Mouse (Mus musculus) hindbrain, embryonic 10.5 days (tissue): ENCODE measurements around the gene 3110082I17Rik. TPM values are rescaled to one million over a fixed set of nuclear protein-coding genes. Genes with fewer than 3 reads are reported as not detected.

Experiments
- DNase-seq: peaks from one replicate; pipeline ENCODE4 v3.0.0-alpha.2; 2017; ENCODE audit warnings: low spot score
- H3K27ac ChIP-seq: fragments of 300-500 bp; sonication (generic); 2 replicates; pipeline ENCODE4 v1.5.1; 2016; ENCODE audit warnings: mild to moderate bottlenecking, moderate library complexity
- H3K27me3 ChIP-seq: fragments of 300-500 bp; sonication (generic); 2 replicates; pipeline ENCODE4 v1.6.1; 2016; ENCODE audit warnings: mild to moderate bottlenecking; ENCODE audit not compliant: poor library complexity, insufficient read depth, severe bottlenecking
- H3K36me3 ChIP-seq: fragments of 300-500 bp; sonication (generic); 2 replicates; pipeline ENCODE4 v1.6.1; 2016; ENCODE audit warnings: mild to moderate bottlenecking, moderate library complexity
- H3K4me1 ChIP-seq: fragments of 300-500 bp; sonication (generic); replicated peaks from 2 replicates; pipeline ENCODE4 v1.6.1; 2016; ENCODE audit warnings: mild to moderate bottlenecking
- H3K4me3 ChIP-seq: fragments of 300-500 bp; sonication (generic); 2 replicates; pipeline ENCODE4 v1.5.1; 2016; ENCODE audit warnings: mild to moderate bottlenecking, moderate library complexity
- H3K9me3 ChIP-seq: fragments of 300-500 bp; sonication (generic); 2 replicates; pipeline ENCODE4 v1.6.1; 2016; ENCODE audit warnings: mild to moderate bottlenecking, moderate library complexity
- WGBS: fragments of 180-500 bp; shearing (Covaris S2); methylation state at CpG from one replicate; pipeline ENCODE4 v1.1.7; 2016; 5-methylcytosine and 5-hydroxymethylcytosine counted together
- polyA plus RNA-seq: library from polyadenylated mRNA; unstranded; fragments of >200 nt; fragmentation: Nextera tagmentation; extraction: Ambion mirVana; gene quantifications from 2 replicates; pipeline ENCODE4 v1.2.1, GENCODE M21; 2016

Gene 3110082I17Rik
- polyA plus RNA-seq, 1 experiment from 2014 or later: 49.1 TPM

DNA sequence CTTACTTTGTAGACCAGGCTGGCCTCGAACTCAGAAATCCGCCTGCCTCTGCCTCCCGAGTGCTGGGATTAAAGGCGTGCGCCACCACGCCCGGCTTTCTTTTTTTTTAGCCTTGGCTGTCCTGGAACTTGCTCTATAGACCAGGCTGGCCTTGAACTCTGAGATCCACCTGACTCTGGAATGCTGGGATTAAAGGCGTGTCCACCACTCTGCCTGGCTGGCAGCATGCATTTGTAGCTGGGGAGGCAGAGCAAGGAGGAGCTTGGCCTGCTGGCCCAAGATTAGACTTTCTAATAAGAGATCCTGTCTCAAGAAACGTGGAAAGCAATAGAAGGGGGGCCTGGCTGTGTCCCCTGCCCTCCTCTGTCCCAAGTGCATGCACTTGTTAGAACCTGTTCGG, 20.1 kb upstream of the 3110082I17Rik start:
- Histone ChIP-seq H3K4me3 (no peak overlapping the region), H3K27ac (no peak overlapping the region), H3K4me1 (peaks cover 19% of the 10 kb centered on the region), H3K9me3 (no peaks in the 10 kb centered on the region), H3K36me3 (peaks cover 70% of the 10 kb centered on the region), H3K27me3 (no peaks in the 10 kb centered on the region)
- WGBS: 96% methylated on average over 10 of the region's 10 CpGs
- no peak for DNase-seq

GRCm38 (mm10) chr5:139479088-139479487, 18.8 kb upstream of the 3110082I17Rik start:
- peaks cover 83% of the 10 kb centered on the region for H3K36me3 ChIP-seq
- H3K9me3 ChIP-seq: no peaks in the 10 kb centered on the region
- H3K4me3 ChIP-seq: no peak overlapping the region
- H3K27me3 ChIP-seq: no peaks in the 10 kb centered on the region
- WGBS: 94% methylated on average over 8 of the region's 8 CpGs
- no peak overlapping the region for H3K27ac ChIP-seq
- no peak for DNase-seq
- peaks cover 15% of the 10 kb centered on the region for H3K4me1 ChIP-seq

DNA sequence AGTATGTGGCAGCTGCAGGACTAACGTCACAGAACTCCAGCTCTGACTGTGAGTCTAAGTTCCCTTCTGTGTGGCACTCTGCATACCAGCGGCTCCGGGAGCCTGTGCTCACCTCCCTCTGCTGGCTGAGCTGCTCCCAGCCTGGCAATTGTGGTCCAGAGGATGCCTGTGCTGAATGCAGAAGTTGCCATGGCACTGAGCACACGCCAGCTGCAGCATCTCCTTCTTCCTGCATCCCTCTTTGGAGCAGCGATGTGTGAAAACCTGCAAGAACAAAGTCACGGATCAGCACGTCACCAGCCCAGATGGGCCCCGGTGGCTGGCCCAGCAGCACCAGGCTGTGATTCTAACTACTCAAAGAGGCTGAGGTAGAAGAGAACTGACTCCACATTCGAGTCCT, 14.4 kb upstream of the 3110082I17Rik start:
- no peaks in the 10 kb centered on the region for H3K27me3 ChIP-seq
- DNase-seq: no peak
- H3K36me3 ChIP-seq: peaks cover 93% of the 10 kb centered on the region
- no peak overlapping the region for H3K27ac ChIP-seq
- no peak overlapping the region for H3K4me3 ChIP-seq
- no peaks in the 10 kb centered on the region for H3K9me3 ChIP-seq
- H3K4me1 ChIP-seq: no peaks in the 10 kb centered on the region
- WGBS: 79% methylated on average over 9 of the region's 9 CpGs

DNA sequence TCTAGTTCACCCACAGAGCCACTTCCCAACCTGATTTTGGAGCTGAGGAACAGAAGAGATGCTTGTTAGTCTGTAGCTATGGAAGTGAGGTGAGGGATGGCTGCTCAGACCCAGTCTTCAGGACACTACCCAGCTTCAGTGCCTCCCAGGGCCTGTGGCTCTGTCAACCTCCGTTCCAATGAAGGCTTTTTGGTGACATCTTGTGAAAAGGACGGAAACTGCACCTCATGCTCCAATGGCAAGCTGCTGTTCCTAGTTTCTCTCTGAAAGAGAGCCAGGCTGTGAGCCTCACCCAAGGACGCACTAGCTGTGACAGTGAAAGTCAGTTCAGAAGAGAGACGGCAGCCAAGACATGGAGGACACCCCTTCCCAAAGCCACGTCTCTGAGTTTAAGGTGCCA, 7.7 kb upstream of the 3110082I17Rik start:
- WGBS: 51% methylated on average over 5 of the region's 5 CpGs
- Histone ChIP-seq H3K9me3 (no peaks in the 10 kb centered on the region), H3K4me1 (no peaks in the 10 kb centered on the region), H3K27me3 (no peaks in the 10 kb centered on the region), H3K36me3 (peaks cover 29% of the 10 kb centered on the region), H3K4me3 (no peak overlapping the region), H3K27ac (no peak overlapping the region)
- no peak for DNase-seq

DNA sequence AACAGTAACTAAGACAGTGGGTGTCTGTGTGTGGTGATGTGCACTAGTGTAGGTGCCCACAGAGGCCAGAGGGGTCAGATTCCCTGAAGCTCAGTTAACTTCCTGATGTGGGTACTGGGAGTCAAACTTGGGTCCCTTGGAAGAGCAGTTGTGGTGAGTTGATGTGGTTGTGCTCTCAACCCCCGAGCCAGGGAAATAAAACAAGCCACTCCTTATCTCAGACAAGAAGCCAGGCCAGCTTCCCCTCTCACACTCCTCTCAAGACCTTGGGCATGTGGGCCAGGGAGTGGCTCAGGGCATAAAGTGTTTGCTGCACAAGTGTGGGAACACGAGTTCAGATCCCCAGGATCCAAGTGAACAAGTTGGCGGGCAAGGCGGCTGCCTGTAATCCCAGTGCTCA, 6.5 kb upstream of the 3110082I17Rik start:
- H3K9me3 ChIP-seq: no peaks in the 10 kb centered on the region
- no peak for DNase-seq
- no peaks in the 10 kb centered on the region for H3K4me1 ChIP-seq
- 75% methylated on average over 4 of the region's 4 CpGs for WGBS
- H3K27me3 ChIP-seq: no peaks in the 10 kb centered on the region
- H3K36me3 ChIP-seq: peaks cover 17% of the 10 kb centered on the region
- H3K4me3 ChIP-seq: no peak overlapping the region
- no peak overlapping the region for H3K27ac ChIP-seq

DNA sequence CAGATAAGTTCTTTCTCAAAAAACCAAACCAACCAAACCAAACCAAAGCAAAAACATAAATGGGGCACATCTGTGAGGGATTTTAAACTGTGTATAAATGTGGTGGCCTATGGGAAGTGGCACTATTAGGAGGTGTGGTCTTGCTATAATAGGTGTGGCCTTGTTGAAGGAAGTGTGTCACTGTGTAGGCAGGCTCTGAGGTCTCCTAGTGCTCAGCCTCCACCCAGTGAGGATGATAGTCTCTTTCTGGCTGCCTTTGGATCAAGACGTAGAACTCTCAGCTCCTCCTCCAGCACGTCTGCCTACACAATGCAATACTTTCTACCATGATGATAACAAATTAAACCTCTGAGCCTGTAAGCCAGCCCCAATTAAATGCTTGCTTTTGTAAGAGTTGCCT, 6.0 kb upstream of the 3110082I17Rik start:
- 73% methylated on average over 2 of the region's 2 CpGs for WGBS
- DNase-seq: no peak
- no peaks in the 10 kb centered on the region for H3K27me3 ChIP-seq
- H3K4me1 ChIP-seq: no peaks in the 10 kb centered on the region
- H3K9me3 ChIP-seq: no peaks in the 10 kb centered on the region
- H3K4me3 ChIP-seq: no peak overlapping the region
- H3K36me3 ChIP-seq: peaks cover 12% of the 10 kb centered on the region
- H3K27ac ChIP-seq: no peak overlapping the region

DNA sequence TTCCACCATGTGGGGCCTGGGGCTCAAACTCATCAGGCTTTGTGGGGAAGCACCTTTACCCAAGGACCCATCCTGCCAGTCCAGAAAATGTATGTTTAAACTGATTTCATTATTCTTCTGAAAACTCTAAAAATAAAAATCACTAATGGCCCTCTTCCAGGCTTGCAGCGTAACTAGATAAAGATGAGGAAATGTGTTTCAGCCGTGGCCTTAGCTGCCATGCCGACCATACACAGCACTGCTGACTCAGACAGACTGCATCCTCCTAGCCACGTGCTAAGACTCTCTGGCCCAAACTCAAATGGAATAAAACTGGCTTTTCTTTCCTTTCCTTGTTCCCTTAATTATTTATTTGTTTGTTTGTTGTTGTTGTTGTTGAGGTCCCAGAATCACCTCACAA, 4.5 kb upstream of the 3110082I17Rik start:
- H3K27me3 ChIP-seq: no peaks in the 10 kb centered on the region
- no peaks in the 10 kb centered on the region for H3K9me3 ChIP-seq
- H3K4me3 ChIP-seq: no peak overlapping the region
- DNase-seq: no peak
- 78% methylated on average over 4 of the region's 4 CpGs for WGBS
- peaks cover 9% of the 10 kb centered on the region for H3K4me1 ChIP-seq
- no peak overlapping the region for H3K27ac ChIP-seq
- 0 out of 2 replicates have a peak, but pooled peaks cover 3% of the 10 kb centered on the region for H3K36me3 ChIP-seq

- peaks cover 27% of the 10 kb centered on the region for H3K36me3 ChIP-seq
- H3K4me1 ChIP-seq: peaks cover 20% of the 10 kb centered on the region
- H3K9me3 ChIP-seq: no peaks in the 10 kb centered on the region
- peak overlapping the region; percentile 82 for H3K27ac ChIP-seq
- H3K27me3 ChIP-seq: no peaks in the 10 kb centered on the region
- DNase-seq: no peak
- WGBS: 10% methylated on average over 10 of the region's 10 CpGs
- peak overlapping the region; percentile 74 for H3K4me3 ChIP-seq
These were observed 389 bp downstream of the 3110082I17Rik start for GRCm38 (mm10) chr5:139459938-139460337.

DNA sequence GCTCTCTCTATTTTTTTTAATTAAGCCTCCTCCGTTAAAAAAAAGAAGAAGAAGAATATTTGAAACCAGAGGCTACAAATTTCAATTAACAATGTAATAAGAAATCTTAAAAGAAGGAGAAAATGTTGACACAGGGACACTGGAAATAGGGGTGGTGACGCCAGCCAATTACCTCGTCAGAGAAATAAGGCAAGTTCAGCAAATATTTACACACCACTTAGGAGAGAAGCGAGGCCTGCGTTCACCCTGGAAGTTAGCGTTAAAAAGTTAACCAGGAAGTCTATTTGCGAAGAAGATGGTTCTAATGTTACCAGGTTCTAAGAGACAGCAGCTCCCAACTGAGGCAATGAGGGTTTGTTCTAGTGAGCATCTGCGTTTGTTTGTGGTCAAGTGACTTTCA, 3.1 kb downstream of the 3110082I17Rik start:
- Histone ChIP-seq H3K9me3 (no peaks in the 10 kb centered on the region), H3K36me3 (peaks cover 53% of the 10 kb centered on the region), H3K4me3 (no peak overlapping the region), H3K27ac (no peak overlapping the region), H3K4me1 (peaks cover 20% of the 10 kb centered on the region), H3K27me3 (no peaks in the 10 kb centered on the region)
- 91% methylated on average over 8 of the region's 8 CpGs for WGBS
- DNase-seq: no peak

GRCm38 (mm10) chr5:139455166-139455565, 5.2 kb downstream of the 3110082I17Rik start:
- Histone ChIP-seq H3K4me3 (no peak overlapping the region), H3K27me3 (no peaks in the 10 kb centered on the region), H3K9me3 (no peaks in the 10 kb centered on the region), H3K36me3 (peaks cover 60% of the 10 kb centered on the region), H3K4me1 (peaks cover 16% of the 10 kb centered on the region), H3K27ac (no peak overlapping the region)
- DNase-seq: no peak
- WGBS: 93% methylated on average over 12 of the region's 12 CpGs

- no peak overlapping the region for H3K4me3 ChIP-seq
- H3K27ac ChIP-seq: 0 out of 2 replicates have a peak overlapping the region, but pooled peaks have one; percentile 8
- H3K27me3 ChIP-seq: no peaks in the 10 kb centered on the region
- no peaks in the 10 kb centered on the region for H3K9me3 ChIP-seq
- DNase-seq: no peak
- H3K36me3 ChIP-seq: peaks cover 55% of the 10 kb centered on the region
- WGBS: 88% methylated on average over 10 of the region's 10 CpGs
- H3K4me1 ChIP-seq: peaks cover 17% of the 10 kb centered on the region
These were observed 7.3 kb downstream of the 3110082I17Rik start for GRCm38 (mm10) chr5:139453031-139453430.

DNA sequence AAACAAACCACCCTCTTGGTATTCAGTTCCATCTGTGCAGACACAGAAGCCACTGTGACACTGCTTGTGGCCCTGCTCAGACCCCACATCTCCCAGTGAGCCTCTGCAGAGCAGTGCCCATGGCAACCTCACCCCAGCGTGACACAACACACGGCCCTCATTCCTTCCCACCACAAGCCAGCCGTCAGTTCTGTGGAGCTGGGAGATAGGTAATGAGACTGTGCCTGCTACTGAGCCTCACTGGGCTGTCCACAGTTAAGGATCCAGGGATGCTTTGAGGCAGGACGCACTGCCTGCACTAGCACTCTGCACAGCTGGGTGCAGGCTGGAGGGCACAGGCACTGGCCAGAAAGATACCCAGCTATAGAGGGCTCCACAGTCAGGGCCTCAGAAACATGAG, 10.4 kb downstream of the 3110082I17Rik start:
- peaks cover 35% of the 10 kb centered on the region for H3K36me3 ChIP-seq
- peak overlapping the region; percentile 60 for H3K27ac ChIP-seq
- no peaks in the 10 kb centered on the region for H3K9me3 ChIP-seq
- H3K4me3 ChIP-seq: no peak overlapping the region
- WGBS: 30% methylated on average over 4 of the region's 4 CpGs
- peaks cover 26% of the 10 kb centered on the region for H3K4me1 ChIP-seq
- peak; percentile 30 for DNase-seq
- no peaks in the 10 kb centered on the region for H3K27me3 ChIP-seq

DNA sequence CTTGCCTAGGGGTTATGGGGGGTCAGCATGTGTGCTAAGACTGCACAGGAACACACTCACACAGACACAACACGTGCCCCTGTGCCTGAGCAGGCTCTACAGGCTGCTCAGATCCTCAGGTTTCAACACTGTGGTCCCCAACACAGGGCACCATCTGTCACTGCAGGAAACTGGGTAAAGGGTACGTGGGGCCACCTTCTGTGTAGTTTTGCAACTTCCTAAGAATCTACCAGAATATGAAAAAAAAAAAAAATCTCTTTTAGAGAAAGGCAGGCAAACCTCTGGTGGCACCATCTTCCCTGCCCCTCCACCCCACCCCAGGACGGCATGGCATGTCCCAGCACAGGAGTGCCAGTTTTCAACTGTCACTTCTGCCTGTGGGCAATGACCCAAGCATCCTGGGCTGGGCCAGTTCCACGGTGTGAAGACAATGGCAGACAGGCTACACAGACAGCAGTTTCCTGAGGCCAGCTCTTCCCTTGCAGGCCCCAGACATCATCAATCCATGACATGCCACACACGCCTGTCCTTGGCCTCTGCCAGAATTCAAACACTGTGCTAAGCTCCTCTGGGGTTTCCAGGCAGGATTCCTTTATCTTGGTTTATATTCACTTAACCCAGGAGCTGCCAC, 11.1 kb downstream of the 3110082I17Rik start:
- no peaks in the 10 kb centered on the region for H3K9me3 ChIP-seq

GRCm38 (mm10) chr5:139448025-139448424, 12.3 kb downstream of the 3110082I17Rik start:
- H3K27ac ChIP-seq: no peak overlapping the region
- peaks cover 18% of the 10 kb centered on the region for H3K36me3 ChIP-seq
- peaks cover 29% of the 10 kb centered on the region for H3K4me1 ChIP-seq
- WGBS: 76% methylated on average over 6 of the region's 6 CpGs
- no peaks in the 10 kb centered on the region for H3K9me3 ChIP-seq
- no peak for DNase-seq
- no peaks in the 10 kb centered on the region for H3K27me3 ChIP-seq
- no peak overlapping the region for H3K4me3 ChIP-seq

More for the DNA sequence above, 11.1 kb downstream of the 3110082I17Rik start:
- peak overlapping the region; percentile 60 for H3K27ac ChIP-seq
- WGBS: 62% methylated on average over 5 of the region's 5 CpGs
- no peak for DNase-seq
- H3K36me3 ChIP-seq: peaks cover 29% of the 10 kb centered on the region
- H3K27me3 ChIP-seq: no peaks in the 10 kb centered on the region
- peaks cover 26% of the 10 kb centered on the region for H3K4me1 ChIP-seq
- H3K4me3 ChIP-seq: no peak overlapping the region
